Mouse (Mus musculus): ENCODE measurements around the gene Kansl2.
A peak's percentile ranks its signal among the peaks of the same experiment; 100 is the strongest.

Kansl2 gene

DNA sequence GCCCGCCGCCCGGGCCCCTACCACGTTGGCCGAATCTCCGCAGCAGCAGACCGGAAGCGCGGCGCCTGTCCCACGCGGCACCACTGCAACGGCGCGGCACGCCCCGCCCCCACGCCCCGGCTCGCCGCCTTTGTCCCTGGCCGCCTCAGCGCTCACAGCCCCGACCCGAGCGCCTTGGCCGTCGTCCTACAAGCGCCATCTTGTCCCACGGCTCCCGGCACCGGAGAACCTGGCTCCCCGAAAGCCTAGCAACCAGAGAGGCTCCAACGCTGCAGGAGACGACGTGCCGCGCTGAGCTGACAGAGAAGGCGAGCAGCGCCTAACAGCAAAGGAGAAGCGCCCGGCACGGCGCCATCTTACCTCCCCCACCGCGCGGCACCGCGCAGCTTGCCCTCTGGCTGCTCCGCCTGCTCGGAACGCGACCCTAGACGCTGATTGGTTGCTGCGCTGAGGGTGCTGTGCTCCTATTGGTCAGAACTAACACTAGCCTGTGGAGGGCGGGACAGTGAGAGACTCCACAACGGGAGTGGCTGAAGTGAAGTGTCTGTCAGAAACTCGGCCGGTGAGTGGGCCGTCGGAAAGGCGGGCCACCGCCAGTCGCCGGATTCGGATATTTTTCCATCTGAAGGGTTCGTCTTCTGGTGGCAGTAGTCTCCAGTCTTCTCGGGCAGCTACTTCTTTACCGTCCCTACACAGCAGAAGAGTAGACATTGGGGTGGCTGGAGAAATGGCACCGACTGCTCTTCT lies at the start of gene Kansl2:
Kansl2 (minus strand) TSS at position 384 of the 747 bp plus-strand sequence.
- DNase-seq, result peak; percentile 99

DNA sequence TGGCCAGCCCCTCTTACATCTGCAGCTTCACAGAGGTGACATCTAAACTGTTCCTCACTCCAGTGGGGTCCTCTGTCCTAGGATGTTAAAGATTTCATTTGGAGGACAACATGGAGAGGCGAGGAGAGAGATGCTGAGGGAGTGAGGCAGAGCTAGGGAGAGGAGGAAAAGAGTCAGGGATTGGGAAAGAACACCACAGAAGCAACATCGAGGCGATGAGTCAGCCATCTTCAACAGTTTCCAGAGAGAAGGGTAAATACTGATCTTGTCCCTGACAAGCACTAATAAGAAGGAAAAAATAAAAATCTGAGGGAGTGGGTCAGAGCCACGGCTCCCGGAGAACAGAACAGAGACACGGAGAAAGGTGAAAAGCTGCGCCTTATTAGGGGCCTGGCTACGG lies 48.9 kb upstream of the Kansl2 start:
- DNase-seq, result no peak

DNA sequence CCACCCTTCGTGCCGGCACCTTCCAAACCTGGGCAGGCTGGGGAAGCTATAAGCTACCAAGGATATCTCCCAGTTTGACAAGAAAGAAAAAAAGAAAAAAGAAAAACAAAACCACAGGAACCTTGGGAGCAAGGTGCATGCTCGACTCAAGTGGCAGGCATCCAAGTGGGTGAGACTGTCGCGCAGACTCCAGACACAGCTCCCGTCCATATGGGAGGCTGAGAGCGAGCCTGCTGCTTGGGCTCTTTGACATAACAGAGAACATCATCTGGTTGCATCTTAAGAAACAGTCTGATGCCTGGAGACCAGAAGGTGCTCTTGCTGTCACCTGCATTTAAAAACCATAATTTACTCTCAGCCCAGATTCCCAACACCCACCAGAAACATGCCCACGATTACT lies 48.3 kb upstream of the Kansl2 start:
- no peak for DNase-seq

DNA sequence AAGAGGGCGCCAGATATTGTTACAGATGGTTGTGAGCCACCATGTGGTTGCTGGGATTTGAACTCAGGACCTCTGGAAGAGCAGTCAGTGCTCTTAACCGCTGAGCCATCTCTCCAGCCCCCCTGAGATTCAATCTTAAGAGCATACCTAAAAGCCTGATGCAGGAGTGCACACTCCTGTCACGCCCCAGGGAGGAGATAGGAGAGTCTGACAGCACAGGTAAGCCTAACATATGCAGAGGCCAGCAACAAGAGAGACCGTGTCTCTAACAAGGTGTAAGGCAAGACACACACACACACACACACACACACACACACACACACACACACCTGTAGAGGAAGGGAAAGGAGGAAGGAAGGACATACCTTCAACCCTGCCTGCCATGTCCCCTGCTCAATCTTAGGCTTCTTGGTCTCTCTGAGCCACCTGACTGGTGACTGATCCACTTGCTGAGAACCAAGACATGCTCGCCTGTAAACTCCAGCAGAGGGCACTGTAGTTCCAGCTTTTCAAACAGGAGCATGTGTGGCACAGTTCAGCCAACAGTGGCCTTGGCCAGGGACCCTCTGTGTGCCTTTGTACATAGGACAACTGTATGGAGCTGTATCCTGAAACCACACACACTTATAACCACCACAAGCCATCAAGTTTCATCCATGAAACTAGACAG lies 45.9 kb upstream of the Kansl2 start:
- DNase-seq, result peak; percentile 89

DNA sequence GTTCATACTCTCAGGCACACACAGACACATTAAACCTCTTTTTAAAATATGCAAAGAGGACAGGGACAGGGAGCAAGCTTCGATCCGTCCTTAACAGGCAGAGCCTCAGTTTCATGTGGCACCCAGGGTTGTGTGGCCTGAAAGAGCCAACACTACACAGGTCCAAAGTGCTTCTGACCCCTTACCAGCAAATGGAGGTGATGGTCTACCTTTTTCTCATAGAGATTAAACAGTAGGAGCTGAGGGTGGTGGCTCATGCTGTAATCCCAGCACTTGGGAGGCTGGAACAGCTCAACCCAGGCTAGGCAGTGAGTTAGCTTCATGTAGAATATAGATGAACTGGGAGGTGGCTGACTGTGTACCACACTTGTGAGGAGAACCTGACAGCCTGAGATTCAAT lies 45.2 kb upstream of the Kansl2 start:
- no peak for DNase-seq

DNA sequence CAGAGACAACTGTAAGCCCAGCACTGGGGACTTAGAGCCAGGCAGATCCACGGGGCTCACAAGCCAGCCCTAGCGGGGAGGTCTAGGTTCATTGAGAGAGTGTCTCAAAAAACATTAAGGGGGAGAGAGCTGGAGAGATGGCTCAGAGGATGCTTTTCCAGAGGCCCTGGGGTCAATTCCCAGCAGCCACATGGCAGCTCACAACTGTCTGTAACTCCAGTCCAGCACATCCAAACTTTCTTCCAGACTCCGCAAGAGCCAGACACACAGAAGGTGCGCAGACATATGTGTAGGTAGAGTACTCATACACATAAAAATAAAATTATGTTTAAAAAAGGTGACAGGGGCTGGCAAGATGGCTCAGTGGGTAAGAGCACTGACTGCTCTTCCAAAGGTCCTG lies 39.2 kb upstream of the Kansl2 start:
- DNase-seq, result no peak

DNA sequence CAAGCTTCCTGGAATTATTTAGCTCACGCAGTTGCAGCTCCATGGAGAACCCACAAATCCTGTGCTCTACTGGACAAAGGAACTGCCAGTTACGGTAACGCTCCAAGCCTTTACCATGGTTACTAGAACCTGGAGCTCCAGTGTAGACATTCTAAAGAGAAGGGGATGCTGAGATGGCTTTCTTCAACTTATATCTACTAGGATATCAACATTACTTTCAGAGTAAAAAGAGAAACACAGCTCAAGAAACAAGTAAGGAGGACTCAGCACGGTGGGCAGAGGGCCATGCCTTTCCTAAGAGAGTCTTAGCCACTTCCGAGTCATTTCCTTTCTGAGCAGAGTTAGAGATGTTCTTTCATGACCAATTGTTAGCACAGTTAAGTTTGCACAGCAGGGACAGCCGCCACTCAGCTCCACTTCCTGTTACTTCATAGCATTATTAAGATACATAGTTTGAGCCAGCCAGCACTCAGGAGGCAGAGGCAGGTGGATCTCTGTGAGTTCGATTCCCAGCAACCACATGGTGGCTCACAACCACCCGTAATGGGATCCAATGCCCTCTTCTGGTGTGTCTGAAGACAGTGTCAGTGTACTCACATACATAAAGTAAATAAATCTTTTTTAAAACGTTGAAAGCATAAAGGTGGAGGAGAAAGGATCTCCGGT lies 36.9 kb upstream of the Kansl2 start, which contains the start of the genes Ccnt1 and 4930415O20Rik:
Ccnt1 (minus strand) TSS at position 51 of the 666 bp plus-strand sequence.
4930415O20Rik (plus strand) TSS at position 132 of the 666 bp plus-strand sequence.
- no peak for DNase-seq

DNA sequence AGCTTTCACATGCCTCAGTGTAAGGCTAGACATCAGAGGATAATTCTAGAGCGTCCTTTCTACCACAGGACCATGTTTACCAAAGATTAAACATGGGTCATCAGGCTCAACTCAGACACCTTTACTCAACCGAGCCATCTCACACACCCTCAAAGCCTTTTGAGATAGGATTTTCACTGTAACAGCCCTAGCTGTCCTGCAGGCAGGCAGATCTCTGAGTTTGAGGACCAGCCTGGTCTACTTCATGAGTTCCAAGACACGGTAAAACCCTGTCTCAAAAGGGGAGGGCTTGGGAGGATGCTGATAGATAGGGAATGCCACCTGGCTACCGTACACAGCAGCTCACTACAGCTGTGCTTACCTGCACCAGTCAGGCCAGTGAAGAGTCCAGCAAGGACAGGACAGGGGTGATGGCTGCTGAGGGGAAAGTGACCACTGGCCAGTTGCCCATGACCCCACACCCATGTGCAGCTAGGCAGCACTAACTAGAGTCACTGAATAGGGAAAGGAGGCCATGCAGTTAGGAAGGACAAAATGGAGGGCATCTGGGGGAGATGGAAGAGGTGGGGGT lies 35.8 kb upstream of the Kansl2 start:
- no peak for DNase-seq

DNA sequence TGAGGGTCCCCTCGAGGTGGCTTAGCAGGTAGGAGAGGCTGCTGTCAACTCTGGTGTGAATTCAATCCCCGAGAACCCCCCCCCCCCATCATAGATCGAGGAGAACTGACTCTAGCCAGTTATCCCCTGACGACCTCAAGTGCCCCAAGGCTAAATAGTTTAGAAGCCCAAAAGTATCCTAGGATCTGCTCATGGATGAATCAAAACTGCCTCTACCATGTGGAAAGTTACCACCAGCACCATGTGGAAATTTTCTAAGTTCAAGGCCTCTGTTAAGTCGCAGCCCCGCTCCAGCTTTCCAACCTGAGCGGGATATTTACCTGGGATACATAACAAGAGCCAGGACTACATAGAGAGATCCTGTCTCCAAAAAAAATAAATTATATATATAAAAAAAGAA lies 35.2 kb upstream of the Kansl2 start:
- no peak for DNase-seq

DNA sequence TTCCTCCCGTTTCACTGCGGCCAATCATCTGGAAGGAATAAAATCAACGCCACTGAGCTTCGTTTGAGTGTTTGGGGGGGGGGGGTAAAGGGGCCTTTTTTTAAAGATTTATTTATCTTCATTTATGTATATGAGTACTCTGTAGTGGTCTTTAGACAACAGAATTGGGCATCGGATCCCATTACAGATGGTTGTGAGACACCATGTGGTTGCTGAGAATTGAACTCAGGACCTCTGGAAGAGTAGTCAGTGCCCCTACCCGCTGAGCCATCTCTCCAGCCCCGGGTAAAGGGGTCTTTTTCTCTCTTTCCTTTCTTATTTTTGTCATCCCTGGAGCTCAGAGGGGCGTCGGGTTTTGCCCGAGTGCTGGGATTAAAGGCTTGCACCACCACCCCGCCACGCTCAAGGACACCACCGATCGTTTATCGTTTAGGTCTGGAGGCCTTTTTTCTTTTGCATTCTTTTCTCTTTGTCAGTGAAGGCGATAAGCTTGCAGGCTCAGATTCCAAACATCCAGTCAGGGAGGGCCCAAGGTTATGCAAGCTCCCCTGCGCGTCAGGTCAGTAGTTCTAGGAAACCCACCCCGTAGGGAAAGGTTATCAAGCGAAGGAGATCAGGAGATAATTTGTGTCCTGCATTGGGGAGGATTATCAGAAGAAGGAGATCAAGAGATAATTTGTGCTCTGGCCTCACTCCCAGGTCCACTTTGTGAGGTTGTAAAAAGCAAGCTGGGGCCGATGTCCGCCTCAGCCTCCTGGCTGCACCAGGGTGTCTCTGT lies 34.4 kb upstream of the Kansl2 start:
- peak; percentile 22 for DNase-seq

DNA sequence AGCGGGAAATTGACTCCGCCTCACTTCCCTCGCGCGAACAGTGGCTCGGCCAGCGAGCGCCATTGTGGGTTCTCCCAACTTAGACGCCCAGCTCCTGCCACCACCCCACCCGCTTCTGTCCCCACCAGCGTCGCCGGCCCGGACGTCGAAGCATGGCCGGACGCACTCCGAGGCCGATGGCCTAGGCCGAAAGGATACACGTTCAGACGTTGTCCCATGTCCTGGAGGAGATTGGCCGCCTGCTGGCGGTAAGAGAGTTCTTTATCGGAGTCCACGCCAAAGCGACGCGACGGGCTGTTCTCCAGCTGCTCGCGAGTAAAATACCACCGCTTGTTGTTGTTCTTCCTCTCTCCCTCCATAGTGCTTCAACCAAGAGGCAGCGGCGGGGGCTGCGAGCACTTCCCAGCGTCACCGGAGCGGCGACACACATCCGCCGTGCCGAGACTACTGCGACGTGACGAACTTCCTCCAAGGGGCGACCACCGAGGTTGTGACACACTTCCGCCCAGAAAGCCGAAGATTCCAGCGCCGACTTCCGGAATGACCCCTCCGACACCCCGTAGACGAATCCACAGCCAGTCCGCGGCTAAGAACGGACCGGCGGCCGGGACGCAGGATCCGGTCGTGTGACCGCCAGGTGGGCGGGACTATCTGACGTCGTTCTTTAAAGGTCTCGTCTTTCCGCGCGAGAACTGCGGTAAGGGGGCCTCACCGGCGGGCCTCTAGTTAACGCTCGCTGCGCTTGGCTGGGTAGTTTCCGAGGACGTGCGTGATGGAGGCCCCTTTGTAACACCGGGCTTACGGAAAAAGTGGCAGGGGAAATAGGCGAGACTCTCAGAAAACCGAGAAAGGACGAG lies 33.4 kb upstream of the Kansl2 start:
- DNase-seq, result peak; percentile 100

DNA sequence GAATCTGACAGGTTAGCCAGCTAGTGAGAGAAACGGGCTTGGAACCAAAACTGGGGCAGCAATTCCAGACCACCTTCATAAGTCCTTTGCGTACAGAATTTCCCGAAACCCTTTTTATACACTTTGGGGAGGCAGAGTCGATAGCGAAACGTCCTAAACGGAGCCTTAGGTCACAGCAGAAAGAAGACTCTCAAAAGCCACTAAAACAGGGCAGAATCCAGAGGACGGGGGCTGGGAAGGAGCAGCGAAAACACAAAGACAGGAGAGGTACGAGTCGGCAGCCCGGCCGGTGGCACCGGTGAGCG lies 32.9 kb upstream of the Kansl2 start:
- no peak for DNase-seq

DNA sequence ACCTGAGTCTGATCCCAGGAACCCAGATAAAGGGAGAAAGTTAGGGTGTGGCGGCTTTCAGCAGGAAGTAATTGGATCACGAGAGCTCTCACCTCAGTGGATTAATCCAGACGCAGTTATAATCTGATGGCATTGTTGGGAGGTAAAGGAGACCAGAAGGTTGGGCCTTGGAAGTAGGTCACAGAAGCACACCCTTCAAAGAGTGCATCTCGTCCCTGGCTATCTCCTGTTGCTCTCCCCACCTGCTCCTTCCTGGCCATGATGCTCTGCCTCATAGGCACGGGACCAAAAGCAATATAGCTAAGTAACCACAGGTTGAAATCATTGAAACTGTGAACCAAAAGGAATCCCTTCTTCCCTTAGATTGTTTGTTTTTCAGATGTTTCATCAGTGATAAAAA lies 23.1 kb upstream of the Kansl2 start:
- DNase-seq, result no peak

DNA sequence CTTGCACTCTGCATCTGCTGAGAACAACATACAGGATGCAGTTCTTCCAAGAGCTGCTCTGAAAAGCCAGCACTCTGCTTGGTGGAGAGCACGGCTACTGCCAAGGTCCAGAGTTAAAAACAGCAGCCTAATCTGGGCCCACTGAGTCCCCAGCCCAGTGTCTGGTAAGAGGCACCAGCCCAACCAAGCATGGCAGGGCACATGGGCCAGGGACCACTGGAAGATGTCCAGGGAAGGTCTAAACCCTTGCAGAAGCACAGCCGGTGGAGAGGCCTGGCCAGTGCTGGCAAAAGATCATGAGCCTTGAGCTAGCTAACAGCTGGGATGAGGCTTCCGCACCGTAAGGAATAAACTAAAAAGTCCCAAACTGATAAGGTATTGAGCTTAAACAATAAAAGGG lies 21.8 kb upstream of the Kansl2 start:
- peak; percentile 15 for DNase-seq

DNA sequence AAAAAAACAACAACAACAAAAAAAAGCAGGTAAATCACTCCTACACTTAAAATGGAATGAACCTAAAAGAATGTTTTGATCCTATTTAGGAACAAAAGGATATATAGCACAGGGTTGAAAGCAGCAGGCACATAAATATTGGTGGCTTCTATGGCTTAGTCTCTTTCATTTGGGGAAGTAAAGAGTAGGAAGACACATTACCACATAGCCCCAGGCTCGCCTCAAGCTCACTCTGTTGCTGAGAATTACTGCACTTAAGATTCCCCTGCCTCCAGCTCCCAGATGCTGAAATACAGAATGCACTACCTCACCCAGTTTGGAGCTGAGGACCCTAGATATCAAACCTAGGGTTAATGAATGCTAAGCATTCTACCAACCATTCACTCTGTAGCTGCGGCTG lies 18.7 kb upstream of the Kansl2 start:
- no peak for DNase-seq

DNA sequence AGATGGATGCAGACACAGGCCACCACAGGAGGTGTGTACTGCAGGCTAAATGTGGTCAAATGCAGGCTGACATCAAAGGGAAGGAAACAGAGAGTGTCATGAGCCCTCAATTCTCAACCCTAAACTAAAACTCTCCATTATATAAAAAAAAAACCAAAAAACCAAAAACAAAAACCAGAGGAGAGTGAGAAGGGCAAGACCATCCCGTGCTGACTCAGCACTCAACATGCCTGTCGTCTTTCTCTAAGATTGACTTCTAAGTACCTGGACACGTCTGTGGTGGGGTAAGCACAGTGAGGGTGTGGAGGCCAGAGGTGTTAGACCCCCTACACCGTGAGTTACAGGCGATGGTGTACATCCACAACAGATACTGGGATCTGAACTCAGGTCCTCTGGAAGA lies 12.8 kb upstream of the Kansl2 start:
- no peak for DNase-seq

DNA sequence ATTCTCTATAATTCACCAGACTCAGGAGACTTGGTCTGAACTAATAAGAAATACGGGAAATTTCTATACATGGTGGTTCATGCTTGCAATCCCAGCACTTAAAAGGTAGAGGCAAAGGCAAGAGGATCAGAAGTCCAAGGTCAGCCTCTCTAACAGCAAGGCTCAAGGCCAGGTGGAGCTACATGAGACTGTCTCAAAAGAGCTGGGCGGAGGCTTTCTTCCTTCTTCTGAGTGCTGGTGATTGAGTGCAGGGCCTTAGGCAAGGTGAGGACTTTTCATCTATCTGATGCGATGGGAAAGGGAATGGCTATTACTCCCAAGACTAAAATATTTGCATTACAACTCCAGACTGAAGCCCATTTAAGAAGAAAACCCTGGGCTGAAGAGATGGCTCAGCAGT lies 11.1 kb upstream of the Kansl2 start:
- no peak for DNase-seq

DNA sequence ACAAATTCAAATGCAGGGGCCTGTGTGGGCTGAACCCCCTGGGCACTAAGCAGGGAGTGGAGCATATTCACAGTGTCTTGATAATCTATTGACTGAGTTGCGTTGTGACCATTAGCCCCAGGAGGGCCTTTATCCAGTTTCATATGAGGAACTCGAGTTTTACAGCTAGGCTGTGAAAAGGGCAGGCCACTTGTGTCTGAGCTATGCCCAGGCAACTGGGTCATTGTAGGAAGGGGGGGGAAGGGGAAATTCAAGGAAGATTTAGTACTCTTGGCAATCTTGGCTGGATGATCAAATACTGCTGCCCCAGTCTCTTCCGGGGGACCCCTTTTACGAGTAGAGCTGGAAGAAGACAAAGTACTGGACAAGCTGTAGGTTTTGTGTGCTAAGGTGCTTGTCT lies 9.3 kb upstream of the Kansl2 start:
- DNase-seq, result no peak

DNA sequence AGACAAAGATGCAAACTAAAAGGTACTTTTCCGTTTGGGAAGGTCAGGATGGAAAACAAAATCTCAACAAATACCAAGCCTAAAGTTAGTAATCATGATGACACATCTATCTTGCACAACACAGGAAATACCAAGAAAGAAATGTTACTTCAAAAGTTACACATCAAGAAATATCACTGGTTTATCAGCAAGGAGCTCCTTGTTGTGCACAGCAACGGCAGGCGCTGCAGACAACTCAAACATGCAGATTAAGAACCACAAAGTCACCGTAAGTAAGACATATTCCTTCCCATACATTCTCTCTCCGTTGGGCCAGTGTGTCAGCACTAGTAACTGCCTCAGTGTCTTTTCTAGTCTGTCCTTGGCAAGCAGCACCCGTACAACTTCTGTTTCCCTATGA lies 7.0 kb upstream of the Kansl2 start:
- DNase-seq, result no peak

DNA sequence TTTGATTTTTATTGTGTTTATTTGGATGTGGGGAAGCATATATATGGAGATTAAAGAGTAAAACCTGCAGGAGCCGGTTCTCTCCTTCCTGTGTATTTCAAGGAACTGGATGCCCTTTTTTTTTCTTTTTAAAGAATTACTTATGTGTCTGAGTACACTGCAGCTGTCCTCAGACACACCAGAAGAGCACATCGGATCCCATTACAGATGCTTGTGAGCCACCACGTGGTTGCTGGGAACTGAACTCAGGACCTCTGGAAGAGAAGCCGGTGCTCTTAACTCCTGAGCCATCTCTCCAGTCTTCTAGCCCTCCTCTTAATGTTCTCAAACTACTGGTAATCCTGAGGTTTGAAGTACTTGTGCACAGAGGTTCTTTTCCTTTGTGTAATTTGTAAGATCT lies 3.9 kb upstream of the Kansl2 start:
- DNase-seq, result no peak

DNA sequence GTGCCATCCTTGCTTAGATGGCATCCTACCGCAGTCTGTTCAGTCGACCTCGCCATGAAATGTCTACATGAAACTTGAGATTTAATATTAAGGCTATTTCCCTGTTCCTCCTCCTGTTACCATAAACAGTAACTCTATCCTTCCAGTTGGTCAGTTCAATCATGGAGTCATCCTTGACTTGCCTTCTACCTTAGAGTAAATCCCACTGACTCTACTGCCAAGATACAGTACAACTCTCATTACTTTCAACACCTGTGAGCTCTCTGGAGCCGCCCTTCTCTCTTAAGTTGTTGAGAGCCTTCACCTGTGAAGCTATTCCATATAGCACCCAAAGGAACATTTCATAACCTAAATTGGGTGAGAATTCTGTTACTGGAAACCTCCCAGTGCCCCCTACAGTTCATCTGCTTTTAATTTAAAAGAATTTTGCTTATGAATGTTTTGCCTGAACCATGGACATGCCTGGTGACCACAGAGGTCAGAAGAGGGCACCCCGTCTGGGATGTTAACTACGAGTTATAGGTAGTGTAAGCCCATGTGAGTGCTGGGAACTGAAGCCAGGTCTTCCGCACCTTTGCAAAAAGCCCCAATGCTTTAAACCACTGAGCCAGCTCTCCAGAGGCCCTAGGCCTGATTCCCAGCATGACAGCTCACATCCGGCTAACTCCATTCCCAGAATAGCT lies 2.9 kb upstream of the Kansl2 start:
- DNase-seq, result no peak
